Mouse (Mus musculus): ENCODE data around the gene Saysd1. TPM values are rescaled to one million over a fixed set of nuclear protein-coding genes. Genes with fewer than 3 reads are reported as not detected.

Saysd1 gene
- polyA plus RNA-seq, 1 experiment from 2014 or later, result 3.8 TPM

DNA sequence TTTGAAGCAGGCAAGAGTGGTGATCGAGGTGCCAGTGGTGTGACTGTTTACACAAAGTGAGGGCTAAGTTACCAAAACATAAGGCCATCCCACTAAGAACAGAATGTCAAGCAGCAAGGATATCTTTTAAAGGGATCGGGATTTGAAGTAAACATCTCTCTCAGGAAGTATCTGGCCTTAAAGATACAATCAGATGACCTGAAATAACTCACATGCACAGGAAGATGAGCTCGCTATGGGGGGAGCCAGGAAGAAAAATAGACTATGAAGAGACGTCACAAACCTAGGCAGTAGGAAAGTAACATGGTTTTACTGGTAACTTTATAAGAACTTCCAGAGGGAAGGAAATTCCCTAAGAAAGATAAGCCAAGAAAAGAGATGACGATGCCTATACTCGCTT is 32.1 kb downstream of the Saysd1 start:
- no peak overlapping the region for H3K4me2 ChIP-seq
- H3K4me1 ChIP-seq (replicated peaks), result no peaks in the 10 kb centered on the region
- no peak for ATAC-seq (ENCODE audit: insufficient read depth)
- H3K4me3 ChIP-seq (replicated peaks), result no peak overlapping the region
- H3K27ac ChIP-seq (replicated peaks), result no peak overlapping the region
- H3K27me3 ChIP-seq, result no peaks in the 10 kb centered on the region
- H3K9me3 ChIP-seq (replicated peaks), result no peaks in the 10 kb centered on the region
- WGBS (ENCODE audit: insufficient replicate concordance), result 25% methylated on average over 6 of the region's 6 CpGs
- H3K36me3 ChIP-seq (replicated peaks), result no peaks in the 10 kb centered on the region
- no peak overlapping the region for H3K9ac ChIP-seq

DNA sequence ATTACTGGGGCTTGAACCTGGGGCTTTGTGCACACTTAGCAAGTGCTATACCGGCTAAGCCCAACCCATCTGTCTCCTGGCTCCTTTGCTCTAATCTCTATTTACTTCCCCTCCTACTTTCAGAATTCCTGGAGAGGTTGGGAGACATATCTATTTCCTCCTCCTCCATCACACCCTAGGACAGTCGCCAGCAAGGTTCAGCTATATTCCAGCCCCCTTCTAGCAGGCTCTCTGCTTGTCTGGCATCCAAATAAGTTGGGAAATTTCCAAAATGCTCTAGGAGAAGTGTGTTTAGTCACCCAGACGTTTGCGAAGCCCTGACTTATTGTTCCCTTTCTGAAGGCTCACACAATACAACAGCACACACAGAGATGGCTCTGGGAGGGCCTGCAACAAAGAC is 35.1 kb downstream of the Saysd1 start:
- Histone ChIP-seq H3K27ac (replicated peaks) (no peak overlapping the region), H3K4me3 (replicated peaks) (no peak overlapping the region), H3K9ac (no peak overlapping the region), H3K9me3 (replicated peaks) (no peaks in the 10 kb centered on the region), H3K4me1 (replicated peaks) (no peaks in the 10 kb centered on the region), H3K4me2 (no peak overlapping the region), H3K36me3 (replicated peaks) (no peaks in the 10 kb centered on the region), H3K27me3 (no peaks in the 10 kb centered on the region)
- ATAC-seq (ENCODE audit: insufficient read depth), result no peak
- WGBS (ENCODE audit: insufficient replicate concordance), result 41% methylated on average over 4 of the region's 4 CpGs

DNA sequence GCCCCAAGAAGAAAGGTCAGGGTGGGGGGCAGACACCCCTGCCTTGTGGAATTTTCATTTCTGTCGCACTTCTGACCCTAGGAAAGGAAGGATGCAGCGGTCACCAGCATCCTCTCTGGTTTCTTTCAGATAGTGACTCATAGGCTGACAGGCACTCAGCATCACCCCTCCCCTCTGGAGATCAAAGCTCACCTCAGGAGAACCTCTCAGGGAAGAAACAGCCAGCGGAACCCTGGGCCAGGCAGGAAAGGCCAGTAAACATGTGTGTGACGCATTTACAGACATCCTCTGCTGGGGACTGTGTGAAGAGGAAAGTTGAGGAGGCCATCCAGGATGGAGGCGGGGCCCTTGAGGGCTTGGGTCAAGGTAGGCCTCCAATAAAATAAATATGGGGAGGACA is 40.3 kb downstream of the Saysd1 start:
- no peak overlapping the region for H3K27ac ChIP-seq (replicated peaks)
- no peak for ATAC-seq (ENCODE audit: insufficient read depth)
- H3K9me3 ChIP-seq (replicated peaks), result no peaks in the 10 kb centered on the region
- WGBS (ENCODE audit: insufficient replicate concordance), result 28% methylated on average over 5 of the region's 5 CpGs
- H3K4me1 ChIP-seq (replicated peaks), result no peaks in the 10 kb centered on the region
- H3K4me2 ChIP-seq, result no peak overlapping the region
- H3K27me3 ChIP-seq, result no peaks in the 10 kb centered on the region
- no peaks in the 10 kb centered on the region for H3K36me3 ChIP-seq (replicated peaks)
- no peak overlapping the region for H3K4me3 ChIP-seq (replicated peaks)
- H3K9ac ChIP-seq, result no peak overlapping the region

DNA sequence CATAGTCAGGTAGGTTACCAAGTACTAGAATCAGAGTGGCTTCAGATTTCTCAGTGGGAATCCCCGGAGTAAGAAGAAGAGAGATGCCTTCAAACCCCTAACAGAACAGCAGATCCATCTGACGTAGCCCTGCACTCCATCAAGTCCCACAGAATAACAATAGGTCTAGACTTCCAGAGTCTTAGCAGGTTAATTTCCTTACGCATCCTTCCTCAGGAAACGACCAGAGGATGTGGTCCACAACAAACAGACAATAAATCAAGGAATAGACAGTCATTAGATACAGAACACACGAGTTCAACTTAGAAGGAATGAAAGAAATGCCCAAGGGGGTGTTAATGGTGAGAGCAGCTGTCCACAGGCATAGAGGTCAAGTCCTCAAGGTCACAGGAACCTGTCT is 43.4 kb downstream of the Saysd1 start:
- Histone ChIP-seq H3K4me1 (replicated peaks) (no peaks in the 10 kb centered on the region), H3K4me3 (replicated peaks) (no peak overlapping the region), H3K27me3 (no peaks in the 10 kb centered on the region), H3K4me2 (no peak overlapping the region), H3K27ac (replicated peaks) (no peak overlapping the region), H3K36me3 (replicated peaks) (no peaks in the 10 kb centered on the region), H3K9me3 (replicated peaks) (no peaks in the 10 kb centered on the region), H3K9ac (no peak overlapping the region)
- 15% methylated on average over 5 of the region's 5 CpGs for WGBS (ENCODE audit: insufficient replicate concordance)
- ATAC-seq (ENCODE audit: insufficient read depth), result no peak

DNA sequence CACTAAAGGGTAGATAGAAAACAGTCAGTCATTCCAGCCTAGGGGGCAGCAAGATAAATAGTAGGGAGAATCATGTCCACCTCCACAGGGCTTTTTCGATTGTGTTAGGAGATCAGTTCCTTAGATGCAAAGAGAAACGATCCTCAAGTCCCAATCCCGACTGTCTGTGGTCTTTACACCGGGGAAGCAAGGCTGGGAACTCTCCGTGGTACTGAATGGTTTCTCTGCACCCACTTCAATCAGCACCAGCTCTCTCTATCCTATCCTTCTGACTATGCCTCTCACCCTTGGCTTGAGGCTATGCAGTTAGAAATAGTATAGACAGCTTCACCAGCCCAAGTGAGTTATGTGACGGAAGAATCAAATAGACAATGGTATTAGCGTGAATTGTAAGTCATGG is 44.8 kb downstream of the Saysd1 start:
- 15% methylated on average over 7 of the region's 7 CpGs for WGBS (ENCODE audit: insufficient replicate concordance)

DNA sequence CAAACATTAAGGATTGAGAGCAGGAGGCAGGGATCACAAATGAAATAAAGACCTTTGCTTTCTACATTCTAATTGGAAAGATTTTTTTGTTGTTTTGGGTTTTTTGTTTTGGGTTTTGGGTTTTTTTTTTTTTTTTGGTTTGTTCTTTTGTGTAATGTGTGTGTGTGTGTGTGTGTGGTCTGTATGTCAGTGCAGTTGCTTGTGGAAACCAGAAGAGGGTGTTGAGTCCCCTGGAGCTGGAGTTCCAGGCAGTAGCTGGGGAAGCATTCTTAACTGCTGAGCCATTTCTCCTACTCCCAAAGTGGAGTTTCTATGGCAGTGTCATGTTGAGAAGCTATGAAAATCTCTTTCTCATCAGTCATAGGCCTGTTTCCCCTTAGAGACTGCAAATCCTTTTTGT is 54.0 kb downstream of the Saysd1 start:
- no peak overlapping the region for H3K9ac ChIP-seq
- H3K4me1 ChIP-seq (replicated peaks), result peaks cover 37% of the 10 kb centered on the region
- H3K4me3 ChIP-seq (replicated peaks), result no peak overlapping the region
- H3K36me3 ChIP-seq (replicated peaks), result no peaks in the 10 kb centered on the region
- H3K27ac ChIP-seq (replicated peaks), result no peak overlapping the region
- no peak for ATAC-seq (ENCODE audit: insufficient read depth)
- no peaks in the 10 kb centered on the region for H3K27me3 ChIP-seq
- no peaks in the 10 kb centered on the region for H3K9me3 ChIP-seq (replicated peaks)
- H3K4me2 ChIP-seq, result no peak overlapping the region

More for the DNA sequence above, 44.8 kb downstream of the Saysd1 start:
- ATAC-seq (ENCODE audit: insufficient read depth), result no peak
- H3K9me3 ChIP-seq (replicated peaks), result no peaks in the 10 kb centered on the region
- H3K27ac ChIP-seq (replicated peaks), result no peak overlapping the region
- no peak overlapping the region for H3K4me3 ChIP-seq (replicated peaks)
- no peaks in the 10 kb centered on the region for H3K27me3 ChIP-seq
- no peak overlapping the region for H3K4me2 ChIP-seq
- no peaks in the 10 kb centered on the region for H3K4me1 ChIP-seq (replicated peaks)
- no peak overlapping the region for H3K9ac ChIP-seq
- H3K36me3 ChIP-seq (replicated peaks), result no peaks in the 10 kb centered on the region

DNA sequence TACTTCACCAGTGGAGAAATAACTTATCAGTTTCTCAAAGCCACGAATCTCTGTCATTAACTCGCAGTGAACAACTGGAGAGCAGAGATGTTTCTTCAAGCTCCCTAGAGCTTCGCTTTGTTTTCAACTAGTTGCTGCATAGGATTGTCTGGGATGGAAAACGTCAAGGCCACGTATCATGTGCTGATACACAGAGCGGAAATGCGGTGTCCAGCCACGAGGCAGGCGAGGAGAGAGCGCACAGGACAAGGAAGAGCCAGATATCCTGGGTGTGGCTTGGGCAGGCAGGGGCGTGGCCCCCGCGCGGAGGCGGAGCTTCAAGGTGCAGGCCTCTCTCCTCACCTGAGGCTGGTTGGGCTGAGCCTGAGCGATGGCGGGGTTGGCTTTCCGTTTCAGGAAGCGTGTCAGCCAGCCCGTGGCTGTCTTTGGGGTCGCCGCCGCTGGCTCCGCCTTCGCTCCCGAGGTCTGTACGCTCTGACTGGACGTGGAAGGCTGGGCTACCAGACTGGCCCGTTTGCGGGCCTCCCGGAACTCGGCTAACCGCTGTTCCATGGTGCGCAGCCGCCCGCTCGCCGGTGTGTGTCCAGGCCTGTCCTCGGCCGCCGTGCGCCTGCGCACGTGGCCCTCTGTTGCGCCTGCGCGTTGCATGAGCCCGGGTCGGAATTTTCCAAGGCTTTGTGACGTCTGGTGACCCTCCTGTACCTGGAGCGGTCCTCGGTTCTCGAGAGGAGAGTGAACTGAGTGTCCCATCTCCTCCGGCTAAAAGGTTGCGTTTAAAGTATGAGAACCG is 55.6 kb downstream of the Saysd1 start:
- Histone ChIP-seq H3K27me3 (no peaks in the 10 kb centered on the region), H3K27ac (replicated peaks) (peak overlapping the region; percentile 90), H3K9ac (peak overlapping the region; percentile 60), H3K4me2 (peak overlapping the region; percentile 85), H3K4me1 (replicated peaks) (peaks cover 37% of the 10 kb centered on the region), H3K9me3 (replicated peaks) (no peaks in the 10 kb centered on the region), H3K36me3 (replicated peaks) (no peaks in the 10 kb centered on the region), H3K4me3 (replicated peaks) (peak overlapping the region; percentile 66)
- ATAC-seq (ENCODE audit: insufficient read depth), result peak; percentile 96
- WGBS (ENCODE audit: insufficient replicate concordance), result under 1% methylated on average over 56 of the region's 56 CpGs

DNA sequence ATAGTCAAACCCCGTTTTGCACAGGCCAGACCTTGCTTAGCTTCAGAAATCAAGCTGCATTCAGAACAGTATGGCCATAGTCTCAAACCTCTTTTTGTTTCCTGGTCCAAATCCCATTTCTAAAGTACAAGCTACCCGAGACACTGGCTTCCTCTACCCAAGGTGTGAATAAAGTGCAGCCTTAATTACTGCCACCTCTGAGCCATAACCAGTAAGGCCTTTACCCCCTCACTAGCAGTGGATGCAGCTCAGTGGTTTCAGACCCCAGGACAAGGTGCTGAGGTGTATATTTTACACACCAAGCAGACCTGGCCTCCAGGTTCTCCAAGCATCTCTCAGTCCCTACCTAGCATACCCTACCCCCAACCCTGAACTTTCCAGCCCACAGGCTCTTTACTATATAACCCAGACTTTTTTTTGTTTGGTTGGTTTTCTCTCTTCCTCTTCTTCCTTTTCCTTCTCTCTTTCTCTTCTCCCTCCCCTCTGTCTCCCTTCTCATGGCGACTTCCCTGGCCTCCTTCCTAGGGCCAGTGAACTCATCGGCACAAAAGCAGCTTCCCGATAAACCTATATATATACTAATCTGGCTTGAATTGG is 56.3 kb downstream of the Saysd1 start:
- H3K27me3 ChIP-seq, result no peaks in the 10 kb centered on the region
- peak overlapping the region; percentile 66 for H3K4me3 ChIP-seq (replicated peaks)
- no peak overlapping the region for H3K9ac ChIP-seq
- H3K36me3 ChIP-seq (replicated peaks), result no peaks in the 10 kb centered on the region
- H3K4me1 ChIP-seq (replicated peaks), result peaks cover 37% of the 10 kb centered on the region
- no peak for ATAC-seq (ENCODE audit: insufficient read depth)
- peak overlapping the region; percentile 85 for H3K4me2 ChIP-seq
- H3K9me3 ChIP-seq (replicated peaks), result no peaks in the 10 kb centered on the region
- H3K27ac ChIP-seq (replicated peaks), result peak overlapping the region; percentile 90
- 35% methylated on average over 5 of the region's 5 CpGs for WGBS (ENCODE audit: insufficient replicate concordance)

DNA sequence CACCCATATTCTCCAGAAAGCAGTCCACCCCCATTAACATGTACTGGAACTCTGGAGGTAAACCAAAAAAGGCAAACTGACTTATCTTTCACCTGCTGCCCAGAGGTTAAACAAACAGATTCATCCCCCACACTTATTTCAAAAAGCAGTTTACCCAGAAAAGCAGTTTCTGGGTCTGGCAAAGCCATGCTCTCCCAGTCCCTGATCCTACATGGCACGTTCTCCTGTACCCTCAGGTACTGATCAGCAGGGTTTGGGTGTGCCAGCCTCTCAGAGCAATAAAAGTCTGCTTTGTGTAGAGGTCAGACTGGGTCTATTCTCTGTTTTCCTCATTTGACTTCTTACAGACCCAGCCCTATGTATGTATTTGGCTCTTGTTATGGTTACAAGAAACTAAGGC is 57.2 kb downstream of the Saysd1 start:
- Histone ChIP-seq H3K4me2 (no peak overlapping the region), H3K27ac (replicated peaks) (peak overlapping the region; percentile 90)

DNA sequence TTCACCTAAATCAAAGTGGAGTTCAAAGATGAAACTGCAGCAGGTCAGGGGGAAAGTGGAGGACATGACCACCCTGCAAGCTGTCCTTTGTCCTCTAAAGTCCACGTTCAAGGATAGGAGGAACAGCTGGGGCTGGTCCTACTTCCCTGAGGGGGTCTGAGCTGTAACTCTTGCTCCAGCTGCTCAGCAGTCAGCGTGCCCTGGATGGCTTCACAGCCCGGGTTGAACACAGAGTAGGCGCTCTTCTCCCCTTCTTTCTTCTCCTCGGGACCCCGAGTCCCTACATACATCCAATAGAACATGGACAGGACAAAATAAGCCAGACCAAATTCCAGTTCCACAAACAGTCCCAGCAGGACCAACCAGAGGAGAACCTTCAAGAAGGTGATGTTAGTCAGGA is 61.2 kb downstream of the Saysd1 start:
- WGBS (ENCODE audit: insufficient replicate concordance), result 69% methylated on average over 6 of the region's 6 CpGs
- ATAC-seq (ENCODE audit: insufficient read depth), result no peak

More for the DNA sequence above, 57.2 kb downstream of the Saysd1 start:
- ATAC-seq (ENCODE audit: insufficient read depth), result no peak
- Histone ChIP-seq H3K36me3 (replicated peaks) (no peaks in the 10 kb centered on the region), H3K27me3 (no peaks in the 10 kb centered on the region), H3K4me3 (replicated peaks) (no peak overlapping the region), H3K4me1 (replicated peaks) (peaks cover 37% of the 10 kb centered on the region), H3K9me3 (replicated peaks) (no peaks in the 10 kb centered on the region), H3K9ac (no peak overlapping the region)
- WGBS (ENCODE audit: insufficient replicate concordance), result 47% methylated on average over 1 of the region's 1 CpGs

DNA sequence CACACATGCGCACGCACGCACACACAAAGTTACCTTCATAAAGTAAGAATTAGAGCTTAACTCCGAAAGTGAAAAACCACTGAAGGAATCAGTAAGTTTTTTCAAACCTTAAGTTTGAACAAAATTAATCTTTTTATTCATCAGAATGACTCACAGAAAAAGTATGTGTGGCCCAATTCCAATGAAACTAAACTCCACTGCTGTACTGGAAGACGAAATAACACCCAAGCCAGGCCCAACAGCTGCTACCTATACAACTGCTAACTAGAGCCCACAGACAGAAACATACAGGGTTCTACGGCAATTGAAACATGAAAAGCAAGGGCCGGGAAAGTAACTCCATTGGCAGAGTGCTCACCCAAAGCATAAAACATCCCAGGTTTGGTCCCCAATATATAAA is 62.8 kb downstream of the Saysd1 start:
- Histone ChIP-seq H3K36me3 (replicated peaks) (no peaks in the 10 kb centered on the region), H3K9me3 (replicated peaks) (no peaks in the 10 kb centered on the region), H3K9ac (no peak overlapping the region), H3K4me3 (replicated peaks) (no peak overlapping the region), H3K4me2 (no peak overlapping the region), H3K27me3 (no peaks in the 10 kb centered on the region), H3K27ac (replicated peaks) (no peak overlapping the region), H3K4me1 (replicated peaks) (peaks cover 7% of the 10 kb centered on the region)
- no peak for ATAC-seq (ENCODE audit: insufficient read depth)
- 82% methylated on average over 7 of the region's 7 CpGs for WGBS (ENCODE audit: insufficient replicate concordance)

More for the DNA sequence above, 61.2 kb downstream of the Saysd1 start:
- Histone ChIP-seq H3K9me3 (replicated peaks) (no peaks in the 10 kb centered on the region), H3K4me1 (replicated peaks) (peaks cover 21% of the 10 kb centered on the region), H3K27me3 (no peaks in the 10 kb centered on the region), H3K4me3 (replicated peaks) (no peak overlapping the region), H3K27ac (replicated peaks) (no peak overlapping the region), H3K9ac (no peak overlapping the region), H3K4me2 (no peak overlapping the region), H3K36me3 (replicated peaks) (no peaks in the 10 kb centered on the region)

Data from liver, embryonic 15.5 days (tissue).